Mouse (Mus musculus) embryonic facial prominence, embryonic 14.5 days (tissue): ENCODE data around the gene Fahd1. TPM values are rescaled to one million over a fixed set of nuclear protein-coding genes. Genes with fewer than 3 reads are reported as not detected.

ENCODE experiments used
- ATAC-seq: fragments of 200-750 bp; cut with Nextera tagmentation; 2 replicates; pipeline ENCODE4 v1.8.0; 2017; ENCODE audit warnings: low read depth, moderate number of reproducible peaks, moderate TSS enrichment
- DNase-seq: peaks from one replicate; pipeline ENCODE4 v3.0.0-alpha.2; 2015; ENCODE audit warnings: low spot score
- H3K27ac ChIP-seq: fragments of 300-500 bp; sonication (generic); replicated peaks from 2 replicates; pipeline ENCODE4 v1.5.1; 2014; ENCODE audit warnings: low read depth, mild to moderate bottlenecking, low read length, moderate library complexity
- H3K27me3 ChIP-seq: fragments of 300-500 bp; sonication (generic); replicated peaks from 2 replicates; pipeline ENCODE4 v1.6.1; 2014; ENCODE audit warnings: low read length; ENCODE audit not compliant: control insufficient read depth, insufficient read depth
- H3K36me3 ChIP-seq: fragments of 300-500 bp; sonication (generic); 2 replicates; pipeline ENCODE4 v1.6.1; 2014; ENCODE audit warnings: low read length, mixed read lengths; ENCODE audit not compliant: control insufficient read depth, insufficient read depth
- H3K4me1 ChIP-seq: fragments of 300-500 bp; sonication (generic); 2 replicates; pipeline ENCODE4 v1.6.1; 2014; ENCODE audit warnings: antibody characterized with exemption, low read length; ENCODE audit not compliant: control insufficient read depth, insufficient read depth
- H3K4me2 ChIP-seq: fragments of 300-500 bp; sonication (generic); 2 replicates; pipeline ENCODE4 v1.6.1; 2014; ENCODE audit warnings: low read depth, mild to moderate bottlenecking, low read length, moderate library complexity, mixed read lengths
- H3K4me3 ChIP-seq: fragments of 300-500 bp; sonication (generic); 2 replicates; pipeline ENCODE4 v1.5.1; 2014; ENCODE audit warnings: low read depth, mild to moderate bottlenecking, low read length
- H3K9ac ChIP-seq: fragments of 300-500 bp; sonication (generic); 2 replicates; pipeline ENCODE4 v1.6.1; 2014; ENCODE audit warnings: low read depth, mild to moderate bottlenecking, low read length, moderate library complexity, mixed read lengths
- H3K9me3 ChIP-seq: fragments of 300-500 bp; sonication (generic); 2 replicates; pipeline ENCODE4 v1.6.1; 2016; ENCODE audit warnings: low read length; ENCODE audit not compliant: control insufficient read depth
- WGBS: fragments of 180-500 bp; shearing (Covaris S2); extraction: QIAGEN DNeasy Blood & Tissue Kit; methylation state at CpG from one replicate; pipeline ENCODE4 v1.1.7; 2014; 5-methylcytosine and 5-hydroxymethylcytosine counted together
- polyA plus RNA-seq: library from polyadenylated mRNA; unstranded; fragments of >200 nt; fragmentation: Nextera tagmentation; extraction: Ambion mirVana; gene quantifications from 2 replicates; pipeline ENCODE4 v1.2.1, GENCODE M21; 2014

Fahd1 gene
- polyA plus RNA-seq, 1 experiment from 2014 or later = 16.2 TPM

GRCm38 (mm10) chr17:24855838-24856464, 5.8 kb upstream of the Fahd1 start:
- Histone ChIP-seq H3K36me3 (peaks cover 37% of the 10 kb centered on the region), H3K4me2 (no peak overlapping the region), H3K27ac (no peak overlapping the region), H3K4me3 (no peak overlapping the region), H3K9me3 (no peaks in the 10 kb centered on the region), H3K27me3 (peaks cover 9% of the 10 kb centered on the region; the same call in 1 of the 2 replicates), H3K9ac (no peak overlapping the region), H3K4me1 (peaks cover 4% of the 10 kb centered on the region; the same call in 1 of the 2 replicates)
- DNase-seq = no peak
- no peak for ATAC-seq
- WGBS = 86% methylated on average over 3 of the region's 3 CpGs

GRCm38 (mm10) chr17:24851381-24852125, 1.4 kb upstream of the Fahd1 start:
- Histone ChIP-seq H3K27me3 (peaks cover 9% of the 10 kb centered on the region; the same call in 1 of the 2 replicates), H3K4me2 (peak overlapping the region; percentile 65), H3K9me3 (no peaks in the 10 kb centered on the region), H3K4me3 (peak overlapping the region; percentile 88), H3K36me3 (peaks cover 24% of the 10 kb centered on the region), H3K4me1 (peaks cover 13% of the 10 kb centered on the region), H3K27ac (no peak overlapping the region), H3K9ac (peak overlapping the region; percentile 72)
- ATAC-seq (no peak), DNase-seq (no peak)
- WGBS = 74% methylated on average over 10 of the region's 10 CpGs

- Histone ChIP-seq H3K4me1 (peaks cover 13% of the 10 kb centered on the region), H3K27ac (no peak overlapping the region)
- WGBS = 3% methylated on average over 15 of the region's 20 CpGs
Measured at GRCm38 (mm10) chr17:24850773-24851127, 586 bp upstream of the Fahd1 start.

GRCm38 (mm10) chr17:24849733-24850064, 465 bp downstream of the Fahd1 start:
- Histone ChIP-seq H3K4me2 (peak overlapping the region; percentile 65), H3K9me3 (no peaks in the 10 kb centered on the region), H3K9ac (peak overlapping the region; percentile 76), H3K4me3 (peak overlapping the region; percentile 88), H3K27me3 (peaks cover 9% of the 10 kb centered on the region; the same call in 1 of the 2 replicates), H3K27ac (peak overlapping the region; percentile 85), H3K4me1 (peaks cover 13% of the 10 kb centered on the region), H3K36me3 (peaks cover 17% of the 10 kb centered on the region)
- WGBS = under 1% methylated on average over 18 of the region's 21 CpGs
- DNase-seq (no peak), ATAC-seq (peak; percentile 50; the same call in 1 of the 2 replicates)

More at GRCm38 (mm10) chr17:24850773-24851127, 586 bp upstream of the Fahd1 start:
- Histone ChIP-seq H3K36me3 (peaks cover 22% of the 10 kb centered on the region), H3K27me3 (peaks cover 9% of the 10 kb centered on the region; the same call in 1 of the 2 replicates), H3K9me3 (no peaks in the 10 kb centered on the region), H3K4me3 (peak overlapping the region; percentile 88), H3K4me2 (peak overlapping the region; percentile 65), H3K9ac (peak overlapping the region; percentile 72)
- DNase-seq (no peak), ATAC-seq (no peak)

- H3K9me3 ChIP-seq = no peaks in the 10 kb centered on the region
- H3K36me3 ChIP-seq = peaks cover 10% of the 10 kb centered on the region
- H3K27me3 ChIP-seq = peaks cover 9% of the 10 kb centered on the region; the same call in 1 of the 2 replicates
- no peak for ATAC-seq
- no peak overlapping the region for H3K27ac ChIP-seq
- DNase-seq = no peak
- peaks cover 13% of the 10 kb centered on the region for H3K4me1 ChIP-seq
- peak overlapping the region; percentile 65 for H3K4me2 ChIP-seq
- peak overlapping the region; percentile 88; the same call in 1 of the 2 replicates for H3K4me3 ChIP-seq
- H3K9ac ChIP-seq = no peak overlapping the region
Measured at GRCm38 (mm10) chr17:24848600-24849031, 1.5 kb downstream of the Fahd1 start.

GRCm38 (mm10) chr17:24847386-24847785, 2.8 kb downstream of the Fahd1 start:
- ATAC-seq = no peak

GRCm38 (mm10) chr17:24844525-24844924, 5.6 kb downstream of the Fahd1 start:
- WGBS = 55% methylated on average over 9 of the region's 9 CpGs
- Histone ChIP-seq H3K4me3 (no peak overlapping the region), H3K4me2 (no peak overlapping the region), H3K27me3 (no peaks in the 10 kb centered on the region), H3K9ac (no peak overlapping the region), H3K27ac (no peak overlapping the region), H3K4me1 (peaks cover 9% of the 10 kb centered on the region), H3K36me3 (no peaks in the 10 kb centered on the region), H3K9me3 (no peaks in the 10 kb centered on the region)
- ATAC-seq (no peak), DNase-seq (no peak)

More at GRCm38 (mm10) chr17:24847386-24847785, 2.8 kb downstream of the Fahd1 start:
- Histone ChIP-seq H3K4me3 (no peak overlapping the region), H3K27ac (no peak overlapping the region), H3K9me3 (no peaks in the 10 kb centered on the region), H3K9ac (no peak overlapping the region), H3K4me1 (peaks cover 13% of the 10 kb centered on the region), H3K36me3 (no peaks in the 10 kb centered on the region), H3K4me2 (no peak overlapping the region), H3K27me3 (peaks cover 9% of the 10 kb centered on the region; the same call in 1 of the 2 replicates)
- 95% methylated on average over 1 of the region's 1 CpGs for WGBS
- no peak for DNase-seq

- Histone ChIP-seq H3K36me3 (no peaks in the 10 kb centered on the region), H3K4me3 (no peak overlapping the region), H3K4me1 (no peaks in the 10 kb centered on the region), H3K9ac (no peak overlapping the region), H3K27ac (no peak overlapping the region), H3K9me3 (no peaks in the 10 kb centered on the region), H3K4me2 (no peak overlapping the region), H3K27me3 (no peaks in the 10 kb centered on the region)
- DNase-seq = no peak
- WGBS = 60% methylated on average over 2 of the region's 2 CpGs
- ATAC-seq = no peak
Measured at GRCm38 (mm10) chr17:24842631-24843030, 7.5 kb downstream of the Fahd1 start.
